ENCODE assay signal across 11 mouse cellular contexts in genomic region chr19:47049061-47049460, GRCm38 (mm10). TPM values are rescaled to one million over a fixed set of nuclear protein-coding genes. Genes with fewer than 3 reads are reported as not detected.
A peak's percentile ranks its signal among the peaks of the same experiment; 100 is the strongest.
DNase-seq lines count a peak whose midpoint lies in the region; ATAC-seq lines count a peak whose summit lies in the region.
"Had no signal": no experiment of that assay in that cellular context is flagged by ENCODE, and none has a peak within 500 bp of the region (broad histone marks: within the 10 kb centered on the region; RNA-seq: fewer than 3 reads in every experiment).

No protein-coding gene starts in this region.

- 55% methylated on average over 4 of the region's 4 CpGs for WGBS in heart, embryonic 15.5 days
- WGBS in hindbrain, embryonic 14.5 days, result 74% methylated on average over 4 of the region's 4 CpGs
- 62% methylated on average over 4 of the region's 4 CpGs for WGBS in midbrain, embryonic 13.5 days

- intact Hi-C loops in gastrocnemius, postnatal 36 days (cut with DNase I), result no loop called here

- H3K9me3 ChIP-seq in heart, embryonic 15.5 days (replicated peaks), result no peaks in the 10 kb centered on the region
- no peaks in the 10 kb centered on the region for H3K9me3 ChIP-seq in hindbrain, embryonic 14.5 days (ENCODE audit: control insufficient read depth, low read length)
- no peaks in the 10 kb centered on the region for H3K9me3 ChIP-seq in midbrain, embryonic 13.5 days

- no peak for DNase-seq in heart, adult 9 months (ENCODE audit: low spot score in 2 of 2)
- DNase-seq in R1 (ENCODE audit: low read depth, low spot score), result peak; percentile 67
- no peak for DNase-seq in hindbrain, embryonic 14.5 days (ENCODE audit: low spot score)
- DNase-seq in frontal cortex, postnatal 10 days (ENCODE audit: low spot score in 2 of 2), result no peak
- no peak for DNase-seq in gastrocnemius, postnatal 36 days
- no peak for DNase-seq in thymus, postnatal 10 days (ENCODE audit: low spot score in 2 of 2)
- DNase-seq: adrenal gland, postnatal 25 days; thymus, postnatal 14 days had no signal

- peak overlapping the region; percentile 86; the same call in 1 of the 2 replicates for H3K4me2 ChIP-seq in heart, embryonic 15.5 days
- peak overlapping the region; percentile 57 for H3K4me2 ChIP-seq in hindbrain, embryonic 14.5 days (replicated peaks)
- H3K4me2 ChIP-seq in midbrain, embryonic 13.5 days (replicated peaks), result peak overlapping the region; percentile 74

- no peak overlapping the region for H3K9ac ChIP-seq in heart, embryonic 15.5 days
- 0 out of 2 replicates have a peak overlapping the region, but pooled peaks have one; percentile 91 for H3K9ac ChIP-seq in hindbrain, embryonic 14.5 days
- H3K9ac ChIP-seq in midbrain, embryonic 13.5 days (replicated peaks), result peak overlapping the region; percentile 80; the same call in 1 of the 2 replicates

- H3K27me3 ChIP-seq in heart, embryonic 15.5 days, result no peaks in the 10 kb centered on the region
- no peaks in the 10 kb centered on the region for H3K27me3 ChIP-seq in hindbrain, embryonic 14.5 days (ENCODE audit: control insufficient read depth, insufficient read depth, low read length)
- no peaks in the 10 kb centered on the region for H3K27me3 ChIP-seq in midbrain, embryonic 13.5 days

- H3K4me1 ChIP-seq in heart, embryonic 15.5 days (replicated peaks), result peaks cover 14% of the 10 kb centered on the region
- H3K4me1 ChIP-seq in hindbrain, embryonic 14.5 days (replicated peaks; ENCODE audit: control insufficient read depth, insufficient read depth, low read length), result peaks cover 11% of the 10 kb centered on the region
- peaks cover 16% of the 10 kb centered on the region for H3K4me1 ChIP-seq in midbrain, embryonic 13.5 days (replicated peaks)

- peaks cover 18% of the 10 kb centered on the region for H3K36me3 ChIP-seq in heart, embryonic 15.5 days
- peaks cover 33% of the 10 kb centered on the region for H3K36me3 ChIP-seq in hindbrain, embryonic 14.5 days (replicated peaks; ENCODE audit: control insufficient read depth, insufficient read depth)
- H3K36me3 ChIP-seq in midbrain, embryonic 13.5 days, result peaks cover 35% of the 10 kb centered on the region

- H3K4me3 ChIP-seq in heart, embryonic 15.5 days, result 0 out of 2 replicates have a peak overlapping the region, but pooled peaks have one; percentile 89
- H3K4me3 ChIP-seq in hindbrain, embryonic 14.5 days (replicated peaks; ENCODE audit: low read length), result no peak overlapping the region
- peak overlapping the region; percentile 63; the same call in 1 of the 2 replicates for H3K4me3 ChIP-seq in midbrain, embryonic 13.5 days (replicated peaks)

- no peak overlapping the region for H3K27ac ChIP-seq in heart, embryonic 15.5 days
- H3K27ac ChIP-seq in hindbrain, embryonic 14.5 days, result no peak overlapping the region
- no peak overlapping the region for H3K27ac ChIP-seq in midbrain, embryonic 13.5 days

- no peak for ATAC-seq in heart, embryonic 15.5 days (replicated peaks; ENCODE audit: insufficient number of reproducible peaks, insufficient read depth, low FRiP score, low read depth)
- no peak for ATAC-seq in hindbrain, embryonic 14.5 days (ENCODE audit: low FRiP score)
- no peak for ATAC-seq in midbrain, embryonic 13.5 days

RNA-seq across cellular contexts. Expression of gene Pcgf6, which starts 1.6 kb away (rescaled TPM):
- 6.8 and 7.8 TPM in 2 replicates for polyA plus RNA-seq in heart, embryonic 15.5 days (2015; fragmentation: Nextera tagmentation; extraction: Ambion mirVana)
- polyA plus RNA-seq in hindbrain, embryonic 14.5 days (2014; fragmentation: Nextera tagmentation; extraction: Ambion mirVana), result 34.3 and 36.7 TPM in 2 replicates
- 28.9 and 31.2 TPM in 2 replicates for polyA plus RNA-seq in midbrain, embryonic 13.5 days (2015; fragmentation: Nextera tagmentation; extraction: Ambion mirVana)
- 1 to 10 TPM; 3.4 to 4.1 TPM for total RNA-seq in gastrocnemius, postnatal 36 days (2021)

RNA-seq across cellular contexts. Expression of gene Taf5, which starts 18.5 kb away (rescaled TPM):
- polyA plus RNA-seq in heart, embryonic 15.5 days (2015; fragmentation: Nextera tagmentation; extraction: Ambion mirVana), result 2.6 and 3.2 TPM in 2 replicates
- polyA plus RNA-seq in hindbrain, embryonic 14.5 days (2014; fragmentation: Nextera tagmentation; extraction: Ambion mirVana), result 8.2 and 9.5 TPM in 2 replicates
- 6.9 and 8.0 TPM in 2 replicates for polyA plus RNA-seq in midbrain, embryonic 13.5 days (2015; fragmentation: Nextera tagmentation; extraction: Ambion mirVana)
- 1 to 10 TPM; 2.1 to 2.8 TPM for total RNA-seq in gastrocnemius, postnatal 36 days (2021)

RNA-seq across cellular contexts. Expression of gene Nt5c2, which starts 34.1 kb away (rescaled TPM):
- polyA plus RNA-seq in heart, embryonic 15.5 days (2015; fragmentation: Nextera tagmentation; extraction: Ambion mirVana), result 117 and 118 TPM in 2 replicates
- polyA plus RNA-seq in hindbrain, embryonic 14.5 days (2014; fragmentation: Nextera tagmentation; extraction: Ambion mirVana), result 84.9 and 93.8 TPM in 2 replicates
- 96.0 and 97.2 TPM in 2 replicates for polyA plus RNA-seq in midbrain, embryonic 13.5 days (2015; fragmentation: Nextera tagmentation; extraction: Ambion mirVana)
- total RNA-seq in gastrocnemius, postnatal 36 days (2021), result 10 to 100 TPM in 1 of 2 experiments, 1 to 10 TPM in 1; 6.3 to 10.2 TPM

RNA-seq across cellular contexts. Expression of gene Ina, which starts 34.6 kb away (rescaled TPM):
- 0.58 and 5.8 TPM in 2 replicates for polyA plus RNA-seq in heart, embryonic 15.5 days (2015; fragmentation: Nextera tagmentation; extraction: Ambion mirVana)
- polyA plus RNA-seq in hindbrain, embryonic 14.5 days (2014; fragmentation: Nextera tagmentation; extraction: Ambion mirVana), result 608 and 616 TPM in 2 replicates
- polyA plus RNA-seq in midbrain, embryonic 13.5 days (2015; fragmentation: Nextera tagmentation; extraction: Ambion mirVana), result 481 and 511 TPM in 2 replicates
- total RNA-seq in gastrocnemius, postnatal 36 days (2021), result not detected
- polyA plus RNA-seq: C2C12 had no signal

RNA-seq across cellular contexts. Expression of gene Usmg5, which starts 41.4 kb away (rescaled TPM):
- polyA plus RNA-seq in heart, embryonic 15.5 days (2015; fragmentation: Nextera tagmentation; extraction: Ambion mirVana), result 1,922 and 3,380 TPM in 2 replicates
- 1,505 and 1,749 TPM in 2 replicates for polyA plus RNA-seq in hindbrain, embryonic 14.5 days (2014; fragmentation: Nextera tagmentation; extraction: Ambion mirVana)
- polyA plus RNA-seq in midbrain, embryonic 13.5 days (2015; fragmentation: Nextera tagmentation; extraction: Ambion mirVana), result 1,460 and 1,506 TPM in 2 replicates
- total RNA-seq in gastrocnemius, postnatal 36 days (2021), result 1,000 to 10,000 TPM; 1,041 to 1,197 TPM
